Mouse (Mus musculus): ENCODE measurements around the gene Tacc2.
A peak's percentile ranks its signal among the peaks of the same experiment; 100 is the strongest.
"Not testable (repeated sequence)": the region's sequence is repeated elsewhere in the genome, so short reads cannot be mapped to it uniquely, and the experiment has no call there.

The Tacc2 gene

GRCm38 (mm10) chr7:130577388-130578003, at the start of gene Tacc2:
Tacc2 (plus strand) TSS chr7:130577438.
- DNase-seq (ENCODE audit: low read depth, low spot score), result no peak

DNA sequence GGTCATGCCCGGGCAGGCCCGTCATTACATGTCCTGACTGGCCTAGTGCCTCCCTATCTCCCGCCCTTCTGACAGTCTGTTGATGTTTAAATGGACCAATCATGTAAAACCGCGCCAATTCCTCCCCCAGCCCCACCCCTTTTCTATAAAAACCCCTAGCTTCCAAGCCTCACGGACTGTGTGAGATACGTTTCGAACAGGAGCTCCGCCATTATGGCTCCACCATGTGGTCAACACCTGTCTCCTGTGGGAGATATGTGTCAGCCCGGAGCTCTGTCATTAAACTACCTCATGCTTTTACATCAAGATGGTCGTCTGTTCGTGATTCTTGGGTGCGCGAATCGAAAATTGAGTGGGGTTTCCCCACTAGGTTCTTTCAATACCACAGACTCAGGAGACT, 46.1 kb upstream of the Tacc2 start:
- DNase-seq (ENCODE audit: low read depth, low spot score), result not testable (repeated sequence)

DNA sequence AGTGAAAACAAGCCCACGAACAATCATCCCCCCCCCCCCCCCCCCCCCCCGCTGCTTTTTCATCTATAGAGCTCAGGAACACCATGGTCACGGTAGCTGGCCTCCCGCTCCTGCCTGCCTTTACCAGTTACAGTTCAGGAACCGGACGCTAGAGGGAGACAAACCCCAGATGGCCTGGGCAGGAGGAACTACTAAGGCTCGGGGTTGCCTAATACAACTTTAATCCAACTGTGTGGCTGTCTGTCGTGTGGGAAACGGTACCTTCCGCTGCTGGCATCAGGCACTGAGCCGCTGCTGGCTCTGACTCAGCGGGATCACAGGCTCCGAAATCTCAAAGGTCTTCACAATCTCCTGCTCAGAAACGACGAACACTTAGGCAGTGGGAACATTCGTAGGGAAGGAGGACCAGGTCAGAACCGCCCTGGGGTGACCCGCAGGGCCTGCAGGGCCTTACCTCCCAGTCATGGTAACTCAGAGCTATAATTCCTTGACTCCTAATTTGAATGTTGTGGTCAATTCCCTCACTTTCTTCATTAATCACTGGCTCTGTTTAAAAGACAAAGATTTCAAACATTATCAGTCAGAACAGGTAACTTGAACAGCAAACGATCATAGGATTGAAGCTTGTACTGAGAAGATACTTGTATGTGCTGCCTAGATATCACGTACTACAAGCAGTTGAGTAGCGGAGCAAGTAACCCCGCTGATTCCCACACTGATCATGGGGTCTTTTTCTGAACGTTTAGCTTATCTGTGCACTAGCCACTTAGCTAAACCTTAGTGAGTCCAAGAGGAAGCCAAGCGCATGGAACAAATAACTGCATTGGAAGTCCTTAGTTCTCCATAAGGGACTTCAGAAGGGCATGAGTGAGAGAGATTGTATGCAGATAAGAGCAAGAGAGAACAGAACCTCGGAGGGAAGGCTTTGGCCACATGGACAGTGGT, 43.6 kb upstream of the Tacc2 start:
- DNase-seq (ENCODE audit: low read depth, low spot score), result peak; percentile 95

DNA sequence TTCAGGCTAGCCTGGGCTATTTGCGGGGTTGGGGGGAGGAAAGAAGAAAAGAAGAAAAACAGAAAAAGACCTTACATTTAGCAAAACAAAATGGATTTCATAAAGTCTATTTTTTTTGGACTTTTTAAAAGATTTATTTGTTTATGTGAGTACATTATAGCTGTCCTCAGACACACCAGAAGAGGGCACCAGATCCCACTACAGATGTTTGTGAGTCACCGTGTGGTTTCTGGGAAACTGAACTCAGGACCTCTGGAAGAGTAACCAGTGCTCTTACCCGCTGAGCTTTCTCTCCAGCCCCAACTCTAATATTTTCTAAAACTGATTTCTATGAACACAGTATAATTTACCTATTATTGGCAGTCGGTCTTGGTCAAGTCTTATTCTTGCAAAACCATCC, 42.1 kb upstream of the Tacc2 start:
- peak; percentile 77 for DNase-seq (ENCODE audit: low read depth, low spot score)

DNA sequence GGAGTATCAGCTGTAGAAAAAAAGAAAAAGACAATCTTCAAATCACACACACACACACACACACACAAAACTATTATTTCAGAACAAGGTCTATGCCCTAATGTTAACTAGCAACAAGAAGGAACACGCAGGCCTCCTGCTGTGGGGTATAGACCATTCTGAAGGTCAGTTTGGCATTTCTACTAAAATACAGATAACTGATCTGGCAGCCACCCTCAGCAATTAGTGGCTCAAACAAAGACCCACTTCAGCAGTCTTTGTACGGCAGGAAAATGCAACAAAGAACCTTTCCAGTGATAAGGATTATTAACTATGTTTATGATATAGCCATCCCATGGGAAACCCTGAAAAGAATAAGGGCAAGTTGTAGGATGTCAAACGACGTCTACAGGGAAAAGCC, 40.2 kb upstream of the Tacc2 start:
- no peak for DNase-seq (ENCODE audit: low read depth, low spot score)

- no peak for DNase-seq (ENCODE audit: low read depth, low spot score)
Observed at GRCm38 (mm10) chr7:130540176-130540575, 37.1 kb upstream of the Tacc2 start.

GRCm38 (mm10) chr7:130543181-130543580, 34.1 kb upstream of the Tacc2 start:
- DNase-seq (ENCODE audit: low read depth, low spot score), result no peak

DNA sequence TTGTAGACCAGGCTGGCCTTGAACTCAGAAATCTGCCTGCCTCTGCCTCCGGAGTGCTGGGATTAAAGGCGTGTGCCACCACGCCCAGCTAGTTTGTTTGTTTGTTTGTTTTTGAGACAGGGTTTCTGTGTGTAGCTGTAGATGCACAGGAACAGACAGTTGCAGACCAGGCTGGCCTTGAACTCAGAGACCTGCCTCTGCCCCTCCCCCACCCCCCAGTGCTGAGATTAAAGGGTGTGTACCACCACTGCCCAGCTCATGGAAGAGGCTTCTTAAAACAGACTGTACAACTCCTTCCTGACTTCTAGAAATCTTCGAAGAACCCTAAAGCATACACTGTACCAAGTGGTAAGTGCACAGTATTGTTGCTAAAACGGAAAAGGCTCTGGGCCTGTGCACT, 31.8 kb upstream of the Tacc2 start:
- DNase-seq (ENCODE audit: low read depth, low spot score), result no peak

- DNase-seq (ENCODE audit: low read depth, low spot score), result no peak
Observed at GRCm38 (mm10) chr7:130545893-130546292, 31.3 kb upstream of the Tacc2 start.

GRCm38 (mm10) chr7:130546421-130546790, 30.8 kb upstream of the Tacc2 start:
- no peak for DNase-seq (ENCODE audit: low read depth, low spot score)

GRCm38 (mm10) chr7:130546791-130547484, 30.3 kb upstream of the Tacc2 start:
- DNase-seq (ENCODE audit: low read depth, low spot score), result peak; percentile 86

GRCm38 (mm10) chr7:130547635-130548175, 29.5 kb upstream of the Tacc2 start:
- no peak for DNase-seq (ENCODE audit: low read depth, low spot score)

- DNase-seq (ENCODE audit: low read depth, low spot score), result no peak
Observed at GRCm38 (mm10) chr7:130552780-130553179, 24.5 kb upstream of the Tacc2 start.

GRCm38 (mm10) chr7:130553321-130553720, 23.9 kb upstream of the Tacc2 start:
- peak; percentile 17 for DNase-seq (ENCODE audit: low read depth, low spot score)

DNA sequence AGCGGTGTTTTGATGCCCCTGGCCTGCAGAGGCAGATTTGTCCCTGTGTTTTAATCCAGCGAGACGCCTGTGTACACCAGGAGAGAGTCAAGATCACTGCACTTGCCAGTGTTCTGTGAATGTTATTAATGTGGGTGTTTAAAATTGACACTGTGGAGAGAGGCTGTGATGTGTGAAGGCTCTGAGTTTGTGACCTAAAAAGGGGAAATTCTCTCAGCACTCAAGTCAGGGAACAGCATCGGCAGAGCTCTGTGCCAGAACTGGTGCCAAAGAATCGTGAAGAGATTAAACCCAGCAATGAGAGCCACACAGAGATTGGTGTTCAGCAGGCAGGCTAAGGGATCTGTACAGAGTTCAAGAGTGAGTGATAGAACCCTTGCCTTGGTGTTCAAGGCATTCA, 21.6 kb upstream of the Tacc2 start:
- DNase-seq (ENCODE audit: low read depth, low spot score), result no peak

GRCm38 (mm10) chr7:130558592-130558991, 18.6 kb upstream of the Tacc2 start:
- no peak for DNase-seq (ENCODE audit: low read depth, low spot score)

GRCm38 (mm10) chr7:130560933-130561332, 16.3 kb upstream of the Tacc2 start:
- DNase-seq (ENCODE audit: low read depth, low spot score), result no peak

DNA sequence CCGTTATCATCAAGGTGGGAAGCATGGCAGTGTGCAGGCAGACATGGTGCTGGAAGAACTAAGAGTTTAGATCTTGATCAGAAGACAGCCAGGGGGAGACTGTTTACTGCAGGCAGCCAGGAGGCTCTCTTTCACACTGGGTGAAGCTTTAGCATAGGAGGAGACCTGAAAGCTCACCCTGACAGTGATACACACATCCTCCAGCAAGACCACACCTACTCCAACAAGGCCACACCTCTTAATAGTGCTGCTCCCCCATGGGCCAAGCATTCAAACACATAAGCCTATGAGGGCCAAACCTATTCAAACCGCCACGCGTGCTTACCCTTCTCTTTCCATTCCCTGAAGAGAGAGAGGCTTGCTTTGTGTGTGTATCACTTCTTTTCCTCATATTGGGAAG, 14.0 kb upstream of the Tacc2 start:
- DNase-seq (ENCODE audit: low read depth, low spot score), result no peak

GRCm38 (mm10) chr7:130563880-130564279, 13.4 kb upstream of the Tacc2 start:
- DNase-seq (ENCODE audit: low read depth, low spot score), result no peak

DNA sequence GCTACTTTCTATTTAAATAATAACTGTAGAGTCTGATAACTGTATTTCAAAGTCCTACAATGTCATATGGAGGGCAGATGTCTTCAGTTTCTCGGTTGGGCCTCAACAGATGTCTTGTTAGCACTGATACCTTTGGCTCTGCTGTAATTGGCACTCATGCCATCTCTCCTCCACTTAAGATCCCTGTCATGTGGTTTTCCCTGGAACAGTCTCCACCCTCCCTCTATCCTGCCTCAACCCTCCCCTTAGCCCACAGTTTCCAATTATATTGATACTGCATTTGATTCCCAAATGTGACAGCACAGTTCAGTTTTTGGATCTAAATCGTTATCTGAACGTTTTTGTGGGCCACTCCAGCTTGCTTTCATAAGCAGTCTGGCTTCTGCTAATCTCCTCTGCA, 12.6 kb upstream of the Tacc2 start:
- no peak for DNase-seq (ENCODE audit: low read depth, low spot score)

DNA sequence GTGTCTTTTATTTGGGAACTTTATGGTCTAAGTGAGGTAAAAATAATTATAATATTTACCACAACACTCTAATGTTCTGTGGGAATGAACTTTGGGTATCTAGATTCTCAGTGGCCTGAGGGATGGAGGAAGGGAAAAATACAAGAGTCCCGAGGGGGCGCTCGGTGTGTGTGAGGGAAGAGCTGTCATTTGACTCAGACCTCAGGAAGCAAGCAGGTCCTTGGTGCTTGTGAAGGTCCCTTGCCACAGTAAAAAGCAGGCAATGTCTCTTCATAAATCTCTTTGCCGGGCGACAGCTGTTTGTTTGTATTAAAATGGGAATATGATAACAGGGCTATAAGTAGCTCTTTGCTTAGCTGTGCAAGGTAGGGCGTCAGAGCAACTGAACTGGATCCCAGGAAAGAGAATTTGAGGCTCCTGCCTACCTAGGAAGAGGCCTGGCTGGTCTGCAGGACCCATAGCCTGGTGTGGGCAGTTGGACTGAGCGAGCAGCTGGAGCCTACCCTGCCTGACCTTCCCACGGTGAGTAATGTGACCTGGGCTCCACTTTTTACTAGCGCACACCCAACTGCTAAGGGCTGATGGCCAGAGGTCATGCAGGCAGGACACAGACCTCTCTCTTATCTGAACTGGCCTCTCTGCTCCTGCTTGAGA, 8.3 kb upstream of the Tacc2 start:
- DNase-seq (ENCODE audit: low read depth, low spot score), result no peak

DNA sequence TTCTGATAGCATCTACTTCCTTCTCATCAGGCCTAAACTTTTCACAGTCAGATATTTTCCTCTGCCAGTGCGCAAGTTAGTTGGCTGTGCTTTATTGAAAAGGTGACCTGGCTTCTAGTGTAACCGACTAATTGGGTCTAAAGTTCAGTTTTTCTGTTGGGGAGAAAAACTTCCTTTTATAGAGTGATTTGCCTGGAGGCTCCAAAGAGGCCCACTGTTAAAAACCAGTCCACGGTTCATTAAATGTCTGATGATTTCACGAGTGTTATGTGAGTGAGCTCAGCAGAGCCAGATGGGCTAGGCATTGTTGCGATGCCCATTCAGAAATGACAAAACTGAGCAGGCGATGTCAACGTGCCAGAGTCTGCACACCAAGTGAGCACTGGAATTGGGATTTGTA, 6.8 kb upstream of the Tacc2 start:
- no peak for DNase-seq (ENCODE audit: low read depth, low spot score)
